Mouse (Mus musculus): ENCODE data around the gene Zcchc14.

Gene Zcchc14

DNA sequence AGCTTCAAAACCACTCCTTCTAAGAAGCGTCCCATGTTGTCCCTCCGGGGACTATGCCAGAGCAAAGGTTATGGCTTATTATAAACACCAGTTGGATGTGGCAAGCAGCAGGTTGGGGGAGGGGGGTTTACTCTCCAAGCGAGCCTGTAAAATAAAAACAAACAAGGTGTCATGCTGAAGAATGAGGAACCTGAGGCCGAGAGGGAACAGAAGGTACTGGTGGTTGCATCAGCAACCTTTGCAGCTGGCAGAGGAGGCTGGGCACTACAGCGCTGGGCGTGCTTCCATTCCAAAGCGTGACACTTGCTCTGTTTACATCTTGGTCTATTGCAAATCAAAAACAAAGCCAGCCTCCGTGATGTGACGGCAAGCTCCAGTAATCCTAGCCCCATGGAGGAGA lies 72.2 kb downstream of the Zcchc14 start:
- DNase-seq: no peak

GRCm38 (mm10) chr8:121578676-121579451 lies 73.8 kb downstream of the Zcchc14 start, which contains the start of gene Fbxo31:
TSS of gene Fbxo31 (minus strand) at chr8:121578806.
- DNase-seq: peak; percentile 93

DNA sequence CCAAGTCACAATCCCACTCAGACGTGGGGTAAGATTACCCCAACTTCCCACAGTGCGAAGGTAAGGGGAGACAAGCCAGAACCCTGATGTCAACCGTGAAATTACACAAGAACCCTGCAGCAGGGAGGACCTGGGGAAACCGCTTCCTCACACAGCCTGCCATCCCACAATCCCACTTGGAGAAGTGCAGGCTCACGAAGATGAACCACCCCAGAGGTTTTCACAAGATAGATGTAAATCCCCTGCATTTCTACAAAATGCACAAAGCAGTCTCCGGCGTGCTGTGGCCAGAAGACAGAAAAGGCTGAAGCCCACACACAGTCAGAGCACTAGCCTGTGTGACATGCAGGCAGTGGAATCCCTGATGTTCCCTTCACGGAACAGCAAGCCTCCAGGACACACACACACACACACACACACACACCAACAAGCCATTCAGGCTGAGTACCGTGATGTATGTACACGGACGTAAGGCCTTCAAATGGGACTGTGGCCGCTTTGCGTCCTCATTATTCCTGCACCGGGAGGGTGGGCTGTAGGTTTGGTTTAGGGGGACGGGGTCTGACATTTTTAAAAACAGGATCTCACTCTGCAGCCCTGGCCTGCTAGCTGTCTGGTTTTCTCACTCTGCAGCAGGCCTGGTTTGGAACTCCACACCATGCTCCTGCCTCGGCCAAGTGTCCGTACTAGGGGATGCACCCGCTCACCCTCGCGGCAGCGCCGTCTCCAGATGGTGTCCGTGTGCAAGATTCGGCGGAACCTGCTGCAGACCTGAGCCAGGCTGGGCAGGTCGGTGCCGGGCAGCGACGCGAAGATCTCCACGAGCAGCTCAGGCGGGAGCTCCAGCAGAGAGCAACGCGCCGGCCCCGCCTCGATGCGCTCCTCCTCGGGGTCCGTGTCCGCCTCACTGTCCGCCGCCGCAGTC lies 74.7 kb downstream of the Zcchc14 start:
- no peak for DNase-seq

DNA sequence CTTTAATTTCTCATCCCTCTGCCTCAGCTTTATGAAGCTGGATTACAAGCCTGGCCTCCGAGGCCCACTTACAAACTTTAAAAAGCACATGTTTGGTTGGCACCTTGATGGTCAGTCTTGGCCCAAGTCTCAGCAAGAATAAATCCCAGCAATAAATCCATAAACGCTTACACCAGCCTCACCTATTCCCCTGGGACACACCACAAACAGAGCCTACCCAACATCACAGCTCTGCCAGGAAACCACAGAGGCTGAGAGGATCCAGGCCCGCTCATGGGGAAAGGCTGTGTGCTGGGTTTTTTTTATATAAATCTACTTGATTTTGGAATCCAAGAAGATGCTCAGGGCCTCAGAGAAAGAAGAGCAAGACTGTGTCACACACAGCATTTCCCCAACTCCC lies 77.0 kb downstream of the Zcchc14 start:
- DNase-seq: no peak

GRCm38 (mm10) chr8:121573275-121573674 lies 79.4 kb downstream of the Zcchc14 start:
- DNase-seq: peak; percentile 48

- no peak for DNase-seq
These were observed 80.6 kb downstream of the Zcchc14 start for GRCm38 (mm10) chr8:121572121-121572520.

GRCm38 (mm10) chr8:121570801-121571200 lies 81.9 kb downstream of the Zcchc14 start:
- no peak for DNase-seq

- no peak for DNase-seq
These were observed 82.4 kb downstream of the Zcchc14 start for GRCm38 (mm10) chr8:121570335-121570734.

DNA sequence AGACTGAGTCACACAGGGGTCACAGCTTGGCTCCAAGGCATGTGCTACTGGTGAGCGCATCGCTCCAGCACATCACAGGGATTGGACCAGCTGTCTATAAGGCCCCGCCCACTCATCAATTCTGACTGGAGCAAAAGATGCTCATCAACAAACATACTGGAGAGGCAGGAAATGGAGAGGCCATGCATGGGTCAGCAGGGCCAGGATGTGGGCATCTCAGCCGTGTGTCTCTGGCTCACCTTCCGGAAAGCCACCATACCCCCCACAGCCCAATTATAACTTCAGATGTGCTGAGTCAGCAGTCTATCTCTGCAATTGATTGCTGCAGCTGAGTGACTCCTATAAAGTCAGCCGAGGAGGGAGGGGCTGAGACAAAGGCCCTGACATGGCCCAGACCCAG lies 84.4 kb downstream of the Zcchc14 start:
- no peak for DNase-seq

- DNase-seq: no peak
These were observed 89.0 kb downstream of the Zcchc14 start for GRCm38 (mm10) chr8:121563701-121564100.

DNA sequence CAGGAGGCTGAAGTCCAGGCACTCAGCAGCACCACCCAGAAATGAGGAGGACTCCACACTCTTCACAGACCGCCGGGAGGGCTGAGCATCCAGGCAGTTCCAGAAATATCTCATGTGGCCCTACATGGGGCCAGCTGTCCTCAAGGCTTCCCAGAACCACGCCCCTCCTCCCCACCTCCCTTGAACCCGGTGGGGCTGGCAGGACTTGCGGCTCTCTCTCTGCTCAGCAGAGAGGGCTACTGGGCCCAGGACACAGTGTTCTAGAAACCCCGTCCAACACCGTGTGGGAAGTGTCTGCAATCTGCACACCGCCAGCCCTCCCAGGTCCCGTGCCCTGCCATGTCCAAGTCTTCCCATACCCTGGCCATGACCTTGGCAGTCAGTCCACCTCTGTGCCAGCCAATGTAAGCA lies 89.8 kb downstream of the Zcchc14 start:
- no peak for DNase-seq

DNA sequence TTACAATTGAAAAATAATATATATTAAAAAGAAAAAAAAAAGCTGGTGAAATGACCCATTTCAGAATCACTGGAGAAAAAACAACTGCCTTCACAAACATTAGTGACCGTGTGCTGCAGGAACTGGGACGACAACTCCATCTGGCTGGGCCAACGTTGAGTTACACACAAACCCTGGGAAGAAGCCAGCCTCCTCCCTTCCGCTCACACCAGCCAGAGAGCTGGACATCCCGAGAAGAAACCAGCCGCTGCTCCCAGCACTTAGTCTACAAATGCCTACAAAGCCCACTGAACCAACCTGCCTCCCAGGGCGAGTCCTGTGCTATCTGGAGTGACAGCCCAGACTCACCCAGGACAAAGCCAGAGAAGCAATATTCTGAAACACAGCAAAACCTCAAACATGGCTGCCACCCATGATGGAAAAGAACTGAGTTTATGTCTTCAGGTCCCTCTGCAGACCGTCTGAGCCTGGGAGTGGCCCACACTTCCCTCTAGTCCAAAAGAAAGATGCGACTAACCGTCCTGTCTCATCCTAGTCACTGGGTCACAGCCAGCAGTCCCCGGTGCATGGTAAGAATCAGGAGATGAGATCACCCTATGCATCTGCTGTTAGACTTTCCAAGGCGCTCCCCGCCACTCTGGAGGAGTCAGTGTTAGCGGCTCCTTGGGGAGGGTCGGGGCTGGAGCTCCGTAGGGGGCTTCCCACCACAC lies 90.9 kb downstream of the Zcchc14 start:
- peak; percentile 11 for DNase-seq

GRCm38 (mm10) chr8:121560432-121561100 lies 92.1 kb downstream of the Zcchc14 start:
- DNase-seq: peak; percentile 2

DNA sequence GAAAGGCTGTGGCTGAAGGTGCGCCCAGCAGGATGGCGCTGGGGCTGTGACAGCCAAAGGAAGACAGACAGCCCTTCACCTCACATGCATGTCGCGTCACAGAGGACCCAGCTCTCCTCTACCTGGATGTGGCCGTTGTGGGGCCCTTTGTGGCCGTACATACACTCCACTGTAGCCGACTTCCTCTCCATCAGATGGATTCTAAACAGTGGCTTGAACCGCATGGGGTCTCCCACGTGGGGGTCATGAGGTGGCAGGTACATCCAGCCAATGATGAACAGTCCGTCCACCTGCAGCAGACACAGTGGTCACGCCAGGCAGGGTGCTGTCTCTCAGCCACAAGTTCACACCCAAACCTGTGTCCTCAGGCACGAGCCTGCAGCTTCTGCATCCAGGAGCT lies 92.9 kb downstream of the Zcchc14 start:
- peak; percentile 4 for DNase-seq

GRCm38 (mm10) chr8:121558538-121558937 lies 94.2 kb downstream of the Zcchc14 start:
- DNase-seq: peak; percentile 8

- peak; percentile 4 for DNase-seq
These were observed 95.0 kb downstream of the Zcchc14 start for GRCm38 (mm10) chr8:121557746-121558145.

DNA sequence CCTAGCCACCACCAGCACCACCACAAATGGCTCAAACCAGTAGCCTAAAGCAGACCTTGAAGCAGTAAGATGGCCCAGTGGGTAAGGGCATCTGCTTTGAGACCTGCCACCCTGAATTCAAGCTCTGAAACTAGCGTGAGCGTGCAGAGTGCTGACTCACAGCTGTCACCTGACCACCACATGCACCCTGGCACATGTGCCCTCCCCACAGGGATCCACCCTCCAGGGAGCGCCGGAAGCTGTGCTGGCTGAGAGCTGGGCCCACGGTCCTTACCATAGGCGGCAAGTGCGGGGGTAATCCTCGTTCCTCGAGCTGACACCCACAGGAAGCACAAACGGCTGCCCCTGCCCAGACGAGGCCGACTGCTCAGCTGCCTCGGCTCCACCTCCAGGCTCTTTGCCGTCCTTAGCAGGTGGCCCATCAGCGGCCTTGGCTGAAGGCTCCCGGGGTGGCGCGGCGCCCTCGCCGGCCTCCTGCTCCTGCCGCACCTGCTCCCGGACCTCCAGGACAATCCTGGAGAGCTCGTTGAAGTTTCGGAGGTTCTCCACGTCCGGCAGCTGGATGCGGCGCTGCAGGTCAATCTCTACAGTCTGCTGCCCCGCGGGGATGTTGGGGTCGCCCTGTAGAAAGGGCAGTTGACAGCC lies 98.7 kb downstream of the Zcchc14 start:
- peak; percentile 9 for DNase-seq

- no peak for DNase-seq
These were observed 100.2 kb downstream of the Zcchc14 start for GRCm38 (mm10) chr8:121552506-121552905.

DNA sequence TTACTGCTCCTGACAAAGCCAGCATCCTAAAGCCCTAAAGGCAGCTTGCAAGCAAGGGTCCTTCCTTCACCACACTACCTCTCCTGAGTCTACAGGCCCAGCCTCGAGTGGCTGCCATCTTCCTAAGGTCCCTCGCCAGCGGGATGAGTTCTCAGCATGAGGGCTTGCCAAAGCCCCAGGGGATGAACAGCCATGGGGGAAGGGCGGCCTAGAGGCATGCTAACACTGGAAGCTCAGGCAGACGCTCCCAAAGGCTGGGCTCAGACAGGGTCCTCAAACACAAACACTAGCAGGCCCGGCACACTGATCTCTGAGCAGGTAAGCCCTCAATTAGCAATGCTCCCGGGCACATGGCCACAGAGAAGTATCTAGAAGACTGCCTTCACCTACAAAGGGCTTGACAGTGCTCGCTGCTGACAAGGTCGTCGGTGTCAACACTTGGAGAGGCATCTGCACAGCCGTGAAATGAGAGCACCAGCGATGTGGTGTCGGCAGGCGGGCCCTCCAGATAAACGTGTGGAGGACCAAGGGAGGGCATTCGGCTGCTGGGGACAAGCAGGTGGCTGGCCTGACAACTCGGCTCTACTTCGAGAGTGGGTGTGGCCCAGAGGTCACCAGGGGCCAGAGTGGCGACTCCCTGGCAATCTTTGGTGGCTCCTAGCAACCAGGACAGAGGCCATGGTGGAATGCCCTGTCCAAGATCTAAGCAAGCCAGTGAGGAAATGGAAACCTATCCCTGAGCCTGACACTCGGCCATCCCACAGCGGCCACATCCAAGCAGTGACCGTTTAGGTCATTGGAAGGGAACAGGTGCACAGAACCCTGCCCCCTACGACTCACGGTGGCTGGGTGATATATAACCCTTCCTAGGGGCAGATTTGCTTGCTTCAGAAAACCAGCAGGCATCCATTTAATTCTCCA lies 101.4 kb downstream of the Zcchc14 start:
- peak; percentile 11 for DNase-seq

DNA sequence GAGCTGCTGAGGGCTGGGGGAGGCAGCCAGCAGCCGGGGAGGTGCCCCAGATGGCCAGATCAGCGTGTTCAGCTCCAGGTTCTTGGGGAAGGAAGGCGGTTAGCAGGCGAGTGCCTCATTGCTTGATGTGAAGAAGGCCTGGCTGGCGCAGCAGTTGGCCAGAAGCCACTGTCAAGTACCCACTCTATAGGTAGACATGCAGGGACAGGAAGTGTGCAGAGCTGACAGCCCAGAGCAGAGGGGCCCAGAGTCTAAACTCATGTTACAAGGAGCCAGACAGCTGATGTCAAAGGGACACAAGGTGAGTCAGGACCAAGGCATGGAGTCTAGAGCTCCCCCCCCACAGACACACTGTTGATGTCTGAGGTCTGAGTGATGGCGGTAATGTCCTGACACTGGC lies 102.6 kb downstream of the Zcchc14 start:
- DNase-seq: peak; percentile 8

All from right cerebral cortex, postnatal 14 days (tissue).